Mouse (Mus musculus): Measurements from ENCODE around the gene Klk10.

- TF ChIP-seq CTCF (IDR thresholded peaks at IDR 0.05; ENCODE audit: extremely low read depth, insufficient read depth, low read length) (no peak), POLR2A (IDR thresholded peaks at IDR 0.05; ENCODE audit: extremely low read depth, insufficient read depth, low read length) (no peak)
Measured at GRCm38 (mm10) chr7:43777423-43777822, 3.4 kb upstream of the Klk10 start.

All from cortical plate, adult 2 months (tissue).